Mouse (Mus musculus): Measurements from ENCODE around the gene Pitpnm3. TPM values are rescaled to one million over a fixed set of nuclear protein-coding genes. Genes with fewer than 3 reads are reported as not detected.

Pitpnm3 gene
- polyA plus RNA-seq, 1 experiment from 2014 or later, result 0.89 TPM

DNA sequence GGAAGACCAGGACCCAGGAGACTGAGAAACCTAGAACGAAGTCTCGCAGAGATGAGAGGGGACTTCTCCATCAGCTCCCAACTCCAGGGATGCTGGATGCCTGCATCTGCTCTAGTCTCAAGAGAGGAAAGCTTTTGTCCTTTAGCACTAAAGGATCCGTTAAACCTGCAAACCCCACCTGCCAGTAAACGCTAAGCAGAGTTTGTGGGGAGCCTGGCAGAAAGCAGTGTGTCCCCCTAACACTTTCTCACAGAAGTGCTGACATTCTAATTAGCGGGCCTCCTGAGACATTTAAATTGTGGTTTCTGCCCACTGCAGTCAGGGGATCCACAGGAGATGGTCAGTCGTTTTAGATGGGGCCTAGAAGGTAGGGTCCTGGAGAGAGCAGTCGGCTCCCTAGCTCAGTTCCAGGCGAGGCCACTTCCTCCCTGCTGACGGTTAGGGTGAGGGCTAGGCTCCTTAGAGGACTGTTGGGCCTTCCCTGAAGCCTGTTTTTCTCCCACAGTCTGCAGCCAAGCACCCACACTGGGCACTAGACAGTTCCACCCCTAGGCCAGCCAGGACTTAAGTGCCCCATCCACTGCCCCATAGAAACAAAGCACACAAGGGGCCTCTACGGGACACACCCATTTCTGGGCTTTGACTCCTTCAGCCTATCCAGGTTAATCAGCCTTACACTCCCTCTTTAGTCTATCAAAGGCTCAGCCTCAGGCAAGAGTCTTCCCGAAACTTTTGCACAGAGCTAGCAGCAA is 829 bp upstream of the Pitpnm3 start:
- Histone ChIP-seq H3K4me1 (ENCODE audit: insufficient read depth) (peaks cover 6% of the 10 kb centered on the region; the same call in 1 of the 2 replicates), H3K9ac (no peak overlapping the region), H3K27me3 (ENCODE audit: insufficient read depth, low read length) (peaks cover 37% of the 10 kb centered on the region), H3K27ac (ENCODE audit: low read depth) (no peak overlapping the region), H3K4me2 (peak overlapping the region; percentile 98), H3K9me3 (ENCODE audit: low read depth, low read length) (no peaks in the 10 kb centered on the region), H3K36me3 (ENCODE audit: insufficient read depth) (no peaks in the 10 kb centered on the region), H3K4me3 (ENCODE audit: low read depth, low read length) (peak overlapping the region; percentile 60)
- DNase-seq (no peak), ATAC-seq (ENCODE audit: insufficient read depth) (no peak)
- WGBS, result 26% methylated on average over 11 of the region's 11 CpGs
- TF ChIP-seq CTCF (IDR thresholded peaks at IDR 0.05; ENCODE audit: low read depth), result no peak

DNA sequence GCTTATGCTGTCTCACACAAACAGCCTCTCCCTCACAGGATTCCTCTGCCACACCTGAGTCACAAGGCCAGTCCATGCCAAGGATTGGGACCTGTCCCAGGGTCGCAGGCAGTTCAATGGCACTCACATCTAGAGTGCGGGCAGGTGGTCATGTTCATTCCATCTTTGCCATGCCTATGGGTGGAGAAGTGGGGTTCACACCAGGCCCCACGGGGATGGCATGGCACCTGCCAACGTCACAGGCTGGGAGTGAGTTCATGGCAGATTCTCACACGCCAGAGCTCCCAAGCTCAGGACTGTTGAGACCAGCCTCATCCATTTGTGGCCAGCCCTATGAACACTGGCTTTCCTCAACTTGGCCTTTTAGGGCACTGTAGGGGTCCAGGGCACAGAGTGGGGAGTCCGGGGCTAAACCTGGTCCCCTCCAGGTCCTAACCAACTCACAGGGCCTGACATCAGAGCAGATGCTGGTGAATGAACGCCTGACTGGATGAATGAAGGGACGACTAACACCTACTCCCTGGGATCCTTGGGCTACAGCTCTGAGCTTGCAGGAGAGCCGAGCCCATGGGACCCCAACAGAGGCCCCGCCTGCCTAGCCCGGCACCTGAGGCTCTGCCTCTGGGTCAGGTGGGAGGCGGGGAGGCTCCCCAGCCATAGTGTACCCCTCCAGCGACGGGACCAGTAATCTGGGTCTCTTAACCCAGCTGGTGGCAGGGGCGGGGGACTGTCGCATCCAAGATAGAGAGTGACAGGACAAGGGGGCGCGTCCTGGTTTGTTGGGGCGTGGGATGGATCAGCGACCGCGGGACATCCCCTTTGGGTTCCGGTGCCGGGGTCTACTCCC is 819 bp downstream of the Pitpnm3 start:
- Histone ChIP-seq H3K27ac (ENCODE audit: low read depth) (no peak overlapping the region), H3K9ac (peak overlapping the region; percentile 62; the same call in 1 of the 2 replicates), H3K4me3 (ENCODE audit: low read depth, low read length) (peak overlapping the region; percentile 60), H3K4me1 (ENCODE audit: insufficient read depth) (peaks cover 8% of the 10 kb centered on the region; the same call in 1 of the 2 replicates), H3K27me3 (ENCODE audit: insufficient read depth, low read length) (peaks cover 37% of the 10 kb centered on the region), H3K36me3 (ENCODE audit: insufficient read depth) (no peaks in the 10 kb centered on the region), H3K4me2 (peak overlapping the region; percentile 98), H3K9me3 (ENCODE audit: low read depth, low read length) (no peaks in the 10 kb centered on the region)
- 13% methylated on average over 24 of the region's 24 CpGs for WGBS
- no peak for TF ChIP-seq CTCF (IDR thresholded peaks at IDR 0.05; ENCODE audit: low read depth)
- ATAC-seq (ENCODE audit: insufficient read depth) (no peak), DNase-seq (no peak)

DNA sequence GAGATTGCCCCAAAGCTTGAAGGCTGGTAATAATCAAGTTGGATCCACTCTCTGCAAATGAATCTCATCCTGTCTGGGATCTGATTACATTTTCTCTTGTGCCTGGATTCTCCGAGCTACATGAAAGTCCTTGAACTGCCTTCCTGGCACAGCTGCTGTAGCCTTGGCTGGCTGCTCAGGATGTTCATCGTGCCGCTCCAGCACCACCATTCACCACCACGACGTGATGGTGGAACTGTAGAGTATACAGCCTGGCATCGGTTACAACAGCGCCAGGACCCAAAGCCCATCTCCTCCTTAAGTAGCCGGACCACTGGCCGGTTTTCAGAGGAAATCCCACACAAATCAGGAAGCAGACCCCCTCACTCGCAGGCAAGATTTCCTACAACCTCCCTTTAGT is 2.5 kb downstream of the Pitpnm3 start:
- H3K27me3 ChIP-seq (ENCODE audit: insufficient read depth, low read length), result peaks cover 37% of the 10 kb centered on the region
- H3K4me3 ChIP-seq (ENCODE audit: low read depth, low read length), result no peak overlapping the region
- H3K9me3 ChIP-seq (ENCODE audit: low read depth, low read length), result no peaks in the 10 kb centered on the region
- ATAC-seq (ENCODE audit: insufficient read depth), result no peak
- peak; percentile 8 for DNase-seq
- H3K4me2 ChIP-seq, result no peak overlapping the region
- H3K36me3 ChIP-seq (ENCODE audit: insufficient read depth), result no peaks in the 10 kb centered on the region
- H3K27ac ChIP-seq (ENCODE audit: low read depth), result peak overlapping the region; percentile 77; the same call in 1 of the 2 replicates
- WGBS, result 57% methylated on average over 10 of the region's 10 CpGs
- no peak for TF ChIP-seq CTCF (IDR thresholded peaks at IDR 0.05; ENCODE audit: low read depth)
- H3K9ac ChIP-seq, result no peak overlapping the region
- peaks cover 8% of the 10 kb centered on the region; the same call in 1 of the 2 replicates for H3K4me1 ChIP-seq (ENCODE audit: insufficient read depth)

DNA sequence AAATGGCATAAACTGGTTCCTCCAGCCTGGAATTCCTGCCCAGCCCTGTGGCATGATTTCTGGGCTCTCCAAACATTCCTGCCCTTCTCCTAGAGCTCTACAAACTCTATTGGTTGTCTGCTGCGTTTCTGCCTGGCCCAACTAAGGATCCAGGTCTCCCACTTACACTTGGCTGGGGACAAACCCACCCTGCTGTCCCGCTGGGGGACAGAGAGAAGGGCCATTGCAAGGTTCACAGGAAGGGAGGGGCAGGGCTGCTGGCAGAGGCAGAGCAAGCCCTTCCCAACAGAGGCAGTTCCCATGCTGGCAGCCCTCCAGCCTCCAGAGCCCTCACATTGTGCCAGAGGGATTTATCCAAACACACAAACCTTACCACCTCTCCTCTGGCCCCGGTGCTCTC is 3.3 kb downstream of the Pitpnm3 start:
- DNase-seq (peak; percentile 71), ATAC-seq (ENCODE audit: insufficient read depth) (peak; percentile 53; the same call in 1 of the 2 replicates)
- H3K27ac ChIP-seq (ENCODE audit: low read depth), result peak overlapping the region; percentile 77
- H3K9me3 ChIP-seq (ENCODE audit: low read depth, low read length), result no peaks in the 10 kb centered on the region
- peaks cover 8% of the 10 kb centered on the region; the same call in 1 of the 2 replicates for H3K4me1 ChIP-seq (ENCODE audit: insufficient read depth)
- no peak overlapping the region for H3K9ac ChIP-seq
- 10% methylated on average over 3 of the region's 3 CpGs for WGBS
- no peak overlapping the region for H3K4me3 ChIP-seq (ENCODE audit: low read depth, low read length)
- TF ChIP-seq CTCF (IDR thresholded peaks at IDR 0.05; ENCODE audit: low read depth), result no peak
- H3K36me3 ChIP-seq (ENCODE audit: insufficient read depth), result no peaks in the 10 kb centered on the region
- H3K4me2 ChIP-seq, result no peak overlapping the region
- peaks cover 36% of the 10 kb centered on the region for H3K27me3 ChIP-seq (ENCODE audit: insufficient read depth, low read length)

DNA sequence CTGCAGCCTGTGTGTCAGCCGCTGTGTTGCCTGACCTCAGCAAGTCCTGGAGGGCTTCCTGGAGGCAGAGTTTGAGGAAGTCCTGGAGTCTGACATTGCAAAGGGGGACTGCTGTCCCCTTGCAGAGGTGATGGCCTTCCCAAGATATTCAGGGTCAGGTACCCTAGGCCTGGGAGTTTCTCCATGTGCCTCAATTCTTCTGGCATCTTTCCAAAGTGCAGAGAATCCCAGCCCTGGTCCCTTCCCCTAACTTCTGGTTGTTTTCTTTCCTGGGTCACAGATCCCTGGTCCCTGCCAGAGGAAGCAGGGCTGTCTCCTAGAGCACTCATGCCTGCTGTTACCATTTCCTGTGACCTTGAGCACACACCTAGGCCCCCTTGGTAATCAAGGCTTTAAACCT is 3.9 kb downstream of the Pitpnm3 start:
- peaks cover 30% of the 10 kb centered on the region for H3K27me3 ChIP-seq (ENCODE audit: insufficient read depth, low read length)
- no peaks in the 10 kb centered on the region for H3K9me3 ChIP-seq (ENCODE audit: low read depth, low read length)
- DNase-seq, result no peak
- no peaks in the 10 kb centered on the region for H3K36me3 ChIP-seq (ENCODE audit: insufficient read depth)
- WGBS, result 92% methylated on average over 1 of the region's 1 CpGs
- no peak overlapping the region for H3K4me2 ChIP-seq
- H3K27ac ChIP-seq (ENCODE audit: low read depth), result peak overlapping the region; percentile 77
- H3K4me3 ChIP-seq (ENCODE audit: low read depth, low read length), result no peak overlapping the region
- TF ChIP-seq CTCF (IDR thresholded peaks at IDR 0.05; ENCODE audit: low read depth), result no peak
- peaks cover 8% of the 10 kb centered on the region; the same call in 1 of the 2 replicates for H3K4me1 ChIP-seq (ENCODE audit: insufficient read depth)
- H3K9ac ChIP-seq, result no peak overlapping the region
- no peak for ATAC-seq (ENCODE audit: insufficient read depth)

DNA sequence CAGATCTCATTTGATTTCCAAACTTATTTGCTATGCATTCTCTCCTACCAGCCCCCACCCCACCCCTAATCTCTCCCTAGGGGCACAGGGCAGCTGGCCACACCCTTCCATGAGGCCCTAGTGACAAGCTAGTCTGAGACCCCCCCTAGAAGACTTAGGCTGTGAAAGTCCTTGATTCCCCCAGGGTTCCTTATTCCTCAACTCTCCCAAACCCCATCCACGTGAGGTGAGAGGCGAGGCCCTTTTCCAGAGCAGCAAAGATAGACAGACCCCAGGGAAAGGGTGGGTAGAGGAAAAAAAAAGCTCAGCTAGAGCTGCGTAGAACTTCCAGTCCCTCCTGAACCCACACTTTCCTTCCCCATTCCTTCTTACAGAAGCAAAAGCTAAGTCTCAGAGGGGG is 4.7 kb downstream of the Pitpnm3 start:
- Histone ChIP-seq H3K9ac (no peak overlapping the region), H3K4me1 (ENCODE audit: insufficient read depth) (peaks cover 8% of the 10 kb centered on the region; the same call in 1 of the 2 replicates), H3K27me3 (ENCODE audit: insufficient read depth, low read length) (peaks cover 23% of the 10 kb centered on the region), H3K36me3 (ENCODE audit: insufficient read depth) (no peaks in the 10 kb centered on the region), H3K4me2 (no peak overlapping the region), H3K27ac (ENCODE audit: low read depth) (no peak overlapping the region), H3K4me3 (ENCODE audit: low read depth, low read length) (no peak overlapping the region), H3K9me3 (ENCODE audit: low read depth, low read length) (no peaks in the 10 kb centered on the region)
- DNase-seq (no peak), ATAC-seq (ENCODE audit: insufficient read depth) (no peak)
- TF ChIP-seq CTCF (IDR thresholded peaks at IDR 0.05; ENCODE audit: low read depth), result no peak
- WGBS, result 80% methylated on average over 3 of the region's 3 CpGs

DNA sequence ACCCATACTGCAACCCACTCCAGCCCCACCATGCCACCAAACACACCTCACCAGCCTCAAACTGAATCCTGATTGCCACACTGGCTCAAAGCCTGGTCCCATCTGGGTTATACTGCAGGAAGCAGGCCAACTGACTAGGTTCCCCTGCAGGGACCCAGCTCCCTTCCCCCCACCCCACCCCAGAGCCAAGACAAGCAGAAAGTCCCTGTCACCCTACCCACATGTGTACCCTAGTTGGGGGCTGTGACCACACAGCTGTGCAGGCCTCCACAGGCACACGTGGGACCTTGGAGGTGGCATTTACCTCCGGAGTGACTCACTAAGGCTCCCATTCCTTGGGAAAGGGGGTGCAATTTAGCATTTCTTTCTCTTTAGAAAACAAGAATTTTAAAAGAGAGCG is 5.1 kb downstream of the Pitpnm3 start:
- H3K4me1 ChIP-seq (ENCODE audit: insufficient read depth), result peaks cover 8% of the 10 kb centered on the region; the same call in 1 of the 2 replicates
- 72% methylated on average over 3 of the region's 3 CpGs for WGBS
- peak overlapping the region; percentile 31; the same call in 1 of the 2 replicates for H3K4me2 ChIP-seq

More for the DNA sequence above, 5.1 kb downstream of the Pitpnm3 start:
- H3K27me3 ChIP-seq (ENCODE audit: insufficient read depth, low read length), result peaks cover 21% of the 10 kb centered on the region
- no peaks in the 10 kb centered on the region for H3K9me3 ChIP-seq (ENCODE audit: low read depth, low read length)
- H3K4me3 ChIP-seq (ENCODE audit: low read depth, low read length), result no peak overlapping the region
- H3K9ac ChIP-seq, result no peak overlapping the region
- TF ChIP-seq CTCF (IDR thresholded peaks at IDR 0.05; ENCODE audit: low read depth), result no peak
- DNase-seq (no peak), ATAC-seq (ENCODE audit: insufficient read depth) (no peak)
- H3K27ac ChIP-seq (ENCODE audit: low read depth), result peak overlapping the region; percentile 58; the same call in 1 of the 2 replicates
- H3K36me3 ChIP-seq (ENCODE audit: insufficient read depth), result no peaks in the 10 kb centered on the region

Data from lung, embryonic 14.5 days (tissue).